Mouse (Mus musculus) retina, embryonic 14.5 days (tissue): ENCODE results near the gene Hoxc8.
A peak's percentile ranks its signal among the peaks of the same experiment; 100 is the strongest.

Experiments
- DNase-seq: peaks from one replicate; pipeline ENCODE4 v3.0.0-alpha.2; 2015; ENCODE audit warnings: low spot score

The Hoxc8 gene

DNA sequence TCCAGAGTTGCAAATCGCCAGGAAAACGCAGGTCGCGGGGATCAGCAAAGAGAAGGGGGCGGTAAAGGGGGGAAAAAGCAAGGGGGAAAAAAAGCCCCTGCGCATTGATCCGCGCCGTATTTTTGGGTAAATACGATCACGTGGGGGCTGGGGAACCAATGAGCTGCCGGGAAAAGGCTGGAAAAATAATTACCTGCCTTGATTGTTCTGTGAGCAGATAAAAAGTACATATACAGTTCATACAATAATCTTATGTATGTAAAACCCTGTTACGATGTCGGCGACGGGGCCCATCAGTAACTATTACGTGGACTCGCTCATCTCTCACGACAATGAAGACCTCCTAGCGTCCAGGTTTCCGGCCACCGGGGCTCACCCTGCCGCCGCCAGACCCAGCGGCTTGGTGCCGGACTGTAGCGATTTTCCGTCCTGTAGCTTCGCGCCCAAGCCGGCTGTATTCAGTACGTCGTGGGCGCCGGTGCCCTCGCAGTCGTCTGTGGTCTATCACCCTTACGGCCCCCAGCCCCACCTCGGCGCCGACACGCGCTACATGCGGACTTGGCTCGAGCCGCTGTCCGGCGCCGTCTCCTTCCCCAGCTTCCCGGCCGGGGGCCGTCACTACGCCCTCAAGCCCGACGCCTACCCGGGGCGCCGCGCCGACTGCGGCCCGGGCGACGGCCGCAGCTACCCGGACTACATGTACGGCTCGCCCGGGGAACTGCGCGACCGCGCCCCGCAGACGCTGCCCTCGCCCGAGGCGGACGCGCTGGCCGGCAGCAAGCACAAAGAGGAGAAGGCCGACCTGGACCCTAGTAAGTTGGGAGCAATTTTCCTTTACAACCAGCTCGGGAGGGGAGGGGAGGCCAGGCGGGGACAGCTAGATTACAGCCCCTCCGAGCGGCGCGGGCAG is 8.8 kb upstream of the Hoxc8 start:
- DNase-seq, result peak; percentile 60

DNA sequence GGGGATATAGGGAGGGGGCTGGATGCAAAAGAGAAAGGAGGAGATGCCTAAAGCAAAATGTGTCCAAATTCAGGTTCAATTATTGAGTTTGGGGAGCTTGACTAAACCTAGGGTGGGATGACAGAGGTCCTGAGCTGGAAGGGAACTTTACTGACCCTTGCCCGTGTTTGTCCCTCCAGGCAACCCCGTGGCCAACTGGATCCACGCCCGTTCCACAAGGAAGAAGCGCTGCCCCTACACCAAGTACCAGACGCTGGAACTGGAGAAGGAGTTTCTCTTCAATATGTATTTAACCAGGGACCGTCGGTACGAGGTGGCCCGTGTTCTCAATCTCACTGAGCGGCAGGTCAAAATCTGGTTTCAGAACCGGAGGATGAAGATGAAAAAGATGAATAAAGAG is 6.7 kb upstream of the Hoxc8 start:
- no peak for DNase-seq

DNA sequence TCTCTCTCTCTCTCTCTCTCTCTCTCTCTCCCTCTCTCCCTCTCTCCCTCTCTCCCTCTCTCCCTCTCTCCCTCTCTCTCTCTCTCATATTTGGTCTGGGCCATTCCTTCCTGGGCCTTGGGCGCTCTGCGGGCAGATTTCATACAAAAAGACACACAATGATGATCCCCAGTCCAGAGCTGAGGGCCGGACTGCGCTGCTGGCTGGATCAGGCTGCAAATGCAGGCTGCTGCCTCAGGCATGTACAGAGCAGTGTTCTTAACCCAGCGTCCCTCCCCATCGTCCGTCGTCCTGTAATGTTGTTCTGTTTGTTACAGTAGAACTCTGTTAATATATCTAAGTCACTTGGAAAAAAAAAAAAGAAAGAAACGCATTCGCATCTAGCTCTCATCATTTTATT is 5.9 kb upstream of the Hoxc8 start:
- DNase-seq, result no peak

DNA sequence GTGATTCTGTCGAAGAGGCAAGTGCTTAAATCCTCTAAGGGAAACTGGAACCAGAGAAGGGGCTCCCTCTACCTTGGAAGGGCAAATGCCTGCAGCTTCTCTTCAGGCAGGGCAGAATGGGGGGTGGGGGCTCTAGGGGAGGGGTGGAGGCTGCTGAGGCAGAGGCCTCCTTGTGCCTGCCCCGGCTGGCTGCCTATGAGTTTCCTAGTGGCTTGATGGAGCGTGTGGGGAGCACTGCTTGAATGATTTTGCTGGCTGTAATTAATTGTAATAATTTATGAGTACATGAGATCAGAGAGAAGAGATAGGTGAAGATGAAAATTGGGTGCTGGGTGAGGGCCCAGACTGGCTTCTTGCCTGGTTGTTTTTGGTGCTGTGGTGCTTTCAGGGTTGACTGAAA is 5.5 kb upstream of the Hoxc8 start:
- DNase-seq, result no peak

DNA sequence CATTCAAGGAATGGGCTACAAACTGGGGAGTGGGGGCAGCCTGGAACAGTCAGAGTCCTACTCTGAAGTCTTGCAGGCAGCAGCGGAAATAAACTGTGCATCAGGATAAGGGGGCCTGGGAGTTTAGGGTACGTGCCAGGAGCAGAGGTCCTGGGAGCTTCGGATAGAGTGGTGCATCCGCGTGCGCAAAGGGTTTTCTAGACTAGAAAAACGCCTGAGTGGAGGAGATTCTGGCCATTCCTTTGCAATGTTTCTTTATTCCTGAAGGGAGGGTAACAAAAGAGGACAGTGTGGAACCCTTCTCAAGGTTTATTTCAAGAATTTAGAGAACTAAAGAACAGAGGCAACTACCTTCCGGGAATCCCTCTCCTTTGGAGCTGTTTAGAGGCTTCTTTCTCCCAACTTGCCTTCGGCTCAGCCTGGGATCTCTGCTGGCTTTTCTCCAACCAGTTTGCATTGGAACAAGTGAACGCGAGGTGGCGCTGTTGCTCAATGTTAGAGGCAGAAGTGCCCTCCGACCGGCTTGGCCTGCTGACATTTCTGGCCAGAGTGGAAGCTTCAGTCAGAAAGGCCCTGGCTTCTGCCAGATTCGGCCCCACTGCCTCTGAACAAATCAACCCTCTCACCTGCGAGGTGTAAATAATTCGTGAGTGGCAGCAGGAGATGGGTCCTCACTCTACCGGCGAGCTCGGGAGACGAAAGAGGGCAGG is 3.1 kb upstream of the Hoxc8 start:
- DNase-seq, result peak; percentile 98

DNA sequence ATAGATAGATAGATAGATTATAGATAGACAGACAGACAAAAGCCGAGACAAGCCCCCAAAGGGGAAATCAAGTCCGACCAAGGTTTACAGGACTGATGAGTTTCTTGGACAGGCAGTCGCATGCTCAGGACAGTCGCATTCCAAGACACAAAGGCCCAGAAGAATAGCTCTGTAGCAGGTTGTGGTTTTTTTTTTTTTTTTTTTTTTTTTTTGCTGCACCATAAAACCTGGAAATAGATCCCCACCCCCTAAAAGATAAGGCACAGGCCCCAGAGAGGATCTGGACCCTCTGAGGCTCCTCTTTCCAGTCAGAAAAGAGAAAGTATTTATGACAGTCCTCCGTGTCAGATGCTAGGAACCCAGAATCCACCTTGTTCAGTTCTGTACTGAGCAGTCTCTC is 2.3 kb upstream of the Hoxc8 start:
- no peak for DNase-seq

DNA sequence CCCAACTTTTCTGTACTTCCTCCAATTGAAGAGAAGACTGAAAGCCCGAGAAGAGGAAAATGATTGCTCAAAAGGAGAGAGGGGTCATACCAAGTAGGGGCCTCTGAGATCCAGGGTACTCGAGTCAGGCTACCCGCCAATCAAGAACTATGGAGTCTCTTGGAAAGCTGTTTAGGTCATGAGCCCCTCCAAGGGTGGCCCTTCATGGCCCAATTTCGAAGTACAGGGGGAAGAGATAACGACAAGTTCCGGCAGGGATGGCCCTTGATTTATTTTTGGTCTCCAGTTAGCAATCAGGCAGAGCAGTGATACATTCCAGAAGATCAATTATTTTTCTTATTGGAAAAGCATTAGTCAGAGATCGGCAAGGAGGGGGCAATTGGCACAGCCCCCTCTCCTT is 1.4 kb downstream of the Hoxc8 start:
- DNase-seq, result no peak

DNA sequence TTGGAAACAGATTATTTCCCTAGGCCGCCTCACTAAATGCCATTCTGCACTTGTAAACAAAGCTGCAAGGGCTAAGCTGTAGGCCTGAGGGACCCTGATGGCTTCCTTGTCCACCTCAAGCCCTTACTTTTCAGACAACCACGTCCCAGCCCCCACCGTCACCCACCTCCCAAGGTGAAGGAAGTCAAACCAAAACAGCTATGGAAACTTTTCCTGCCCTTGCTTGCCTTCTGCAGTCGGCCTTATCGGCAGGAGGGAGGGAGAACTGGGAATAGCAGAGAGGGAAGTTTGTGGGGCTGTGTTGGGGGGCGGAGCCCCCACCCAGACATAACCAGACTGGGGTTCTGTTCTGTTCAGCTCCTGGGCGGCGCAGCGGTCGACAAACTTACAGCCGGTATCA is 1.8 kb downstream of the Hoxc8 start:
- DNase-seq, result no peak

DNA sequence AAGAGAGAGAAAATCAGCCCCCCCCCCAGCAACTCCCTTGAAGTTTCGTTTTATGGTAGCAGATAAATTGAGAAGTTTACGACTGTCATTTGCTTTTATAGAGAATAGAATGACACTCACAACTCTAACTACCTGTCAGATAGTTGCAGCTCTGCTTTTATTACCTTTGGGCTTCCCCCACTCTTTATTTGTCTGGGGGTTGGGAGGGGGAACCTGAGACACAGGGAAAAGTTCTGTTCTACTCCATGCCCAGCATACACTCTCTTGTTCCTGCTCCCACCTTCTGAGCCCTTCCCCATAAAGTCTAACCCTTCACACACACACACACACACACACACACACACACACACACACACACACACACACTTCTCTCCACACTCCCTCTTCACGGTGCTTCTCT is 2.5 kb downstream of the Hoxc8 start:
- no peak for DNase-seq

DNA sequence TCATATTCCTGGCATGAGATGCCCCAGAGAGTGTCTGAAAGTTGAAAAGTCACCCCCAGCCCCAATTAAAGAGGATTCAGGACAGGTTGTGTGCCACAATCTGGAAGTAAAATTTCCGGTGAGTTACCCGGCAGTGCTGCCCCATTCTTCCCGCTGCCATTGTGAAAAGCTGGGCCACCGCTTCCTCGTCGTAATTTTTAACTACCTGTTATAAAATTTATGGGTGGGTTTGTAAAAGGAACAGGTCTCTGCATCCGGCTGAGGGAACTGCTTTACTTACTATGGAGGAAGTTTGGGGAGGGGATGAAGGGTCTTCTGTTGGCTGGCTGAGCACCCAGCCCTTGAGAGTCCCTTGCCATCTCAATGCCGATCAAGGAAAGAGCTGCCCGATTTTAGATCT is 6.1 kb downstream of the Hoxc8 start:
- DNase-seq, result no peak

DNA sequence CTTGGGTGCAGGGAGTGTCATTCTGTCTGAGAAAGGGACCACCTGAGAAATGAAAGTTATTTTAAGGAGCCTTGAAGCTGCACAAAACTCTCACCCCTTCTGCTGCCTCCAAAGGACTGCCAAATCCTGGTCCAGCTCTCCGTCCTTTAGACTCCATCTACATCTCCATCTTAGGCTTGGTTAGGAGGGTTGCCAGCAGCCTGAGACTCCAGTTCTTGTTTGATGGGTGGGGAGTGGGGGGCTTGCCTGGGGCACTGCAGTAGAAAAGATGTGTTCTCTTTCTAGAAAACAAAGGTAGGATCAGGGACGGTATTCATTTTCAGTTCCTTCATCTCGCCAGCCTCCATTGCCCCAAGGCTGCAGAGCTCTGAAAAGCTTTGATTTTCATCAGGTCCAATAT is 7.0 kb downstream of the Hoxc8 start:
- DNase-seq, result no peak

DNA sequence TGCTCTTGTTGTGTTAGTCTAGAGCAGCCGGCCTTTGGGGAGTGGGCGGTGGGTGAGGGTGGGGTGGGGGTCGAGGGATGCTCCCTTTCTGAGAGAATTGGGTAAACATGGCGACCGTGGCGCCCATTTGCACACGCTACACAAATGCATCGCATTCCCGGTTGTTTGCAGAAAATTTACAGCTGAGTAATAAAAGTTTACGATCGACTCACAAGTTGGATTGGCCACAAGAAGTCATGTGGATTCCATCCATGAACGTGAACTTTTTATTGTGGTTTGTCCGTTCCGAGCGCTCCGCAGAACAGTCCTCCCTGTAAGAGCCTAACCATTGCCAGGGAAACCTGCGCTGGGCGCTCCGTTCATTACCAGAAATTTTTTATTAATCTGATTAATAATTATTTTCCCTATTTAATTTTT is 7.5 kb downstream of the Hoxc8 start, which contains the start of gene Hoxc6:
Gene Hoxc6, plus strand, starts transcription at position 319 of the 417 bp plus-strand sequence.
- DNase-seq, result no peak

DNA sequence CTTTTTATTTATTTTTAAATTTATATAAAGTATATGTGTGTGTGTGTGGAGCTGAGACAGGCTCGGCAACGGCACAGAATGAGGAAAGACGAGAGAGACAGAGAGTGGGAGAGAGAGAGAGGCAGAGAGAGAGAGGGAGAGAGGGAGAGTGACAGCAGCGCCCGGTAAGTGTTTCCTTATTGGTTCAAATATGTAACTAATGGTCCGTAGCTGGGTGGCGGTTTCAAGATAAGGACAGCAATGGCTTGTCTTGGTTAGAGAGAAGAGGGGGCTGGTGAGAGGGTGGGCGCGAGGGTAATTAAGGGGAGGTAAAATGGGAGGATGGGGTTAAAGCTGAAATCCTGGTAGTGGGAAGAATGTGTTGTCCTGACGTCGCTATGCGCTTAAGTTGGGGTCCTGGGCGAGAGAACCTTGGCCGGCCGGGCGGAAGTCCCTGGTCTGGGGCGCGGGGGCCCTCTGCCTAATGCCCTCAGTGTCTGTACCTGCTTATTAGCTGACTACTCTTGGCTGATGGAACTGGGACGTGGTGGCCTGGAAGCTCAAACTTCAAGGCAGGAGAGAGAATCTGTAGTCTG is 8.3 kb downstream of the Hoxc8 start:
- DNase-seq, result no peak

DNA sequence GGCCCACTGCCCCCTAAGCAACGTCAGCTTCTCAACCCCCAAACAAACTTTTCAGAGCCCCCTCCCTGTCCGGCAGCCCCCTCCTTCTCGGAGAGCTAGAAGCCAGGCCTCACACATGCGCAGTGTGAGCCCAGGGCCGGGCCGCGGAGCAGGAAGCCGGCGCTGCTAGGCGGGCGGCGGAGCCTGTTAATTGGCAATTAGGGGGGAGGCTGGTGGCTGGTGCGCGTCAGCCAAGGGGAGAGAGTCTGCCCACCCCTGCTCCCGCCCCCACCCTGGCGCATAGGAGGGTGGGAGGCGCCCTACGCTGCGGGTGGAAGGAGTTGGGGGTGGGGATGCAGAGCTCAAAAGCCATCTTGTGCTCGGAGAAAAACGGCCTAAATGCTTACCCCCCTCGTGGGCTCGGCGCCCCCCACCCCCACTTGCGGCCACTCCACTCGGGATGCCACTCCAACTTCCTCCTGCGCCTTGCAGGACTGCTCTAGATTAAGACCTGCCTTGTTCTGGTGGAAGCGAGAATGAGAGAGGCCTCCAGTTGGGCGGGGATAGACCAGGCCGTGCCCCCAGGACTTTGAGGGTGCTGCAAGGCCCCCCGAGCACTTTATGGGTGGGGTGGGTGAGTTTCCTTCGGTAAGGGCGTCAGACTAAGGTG is 8.9 kb downstream of the Hoxc8 start:
- DNase-seq, result peak; percentile 78

DNA sequence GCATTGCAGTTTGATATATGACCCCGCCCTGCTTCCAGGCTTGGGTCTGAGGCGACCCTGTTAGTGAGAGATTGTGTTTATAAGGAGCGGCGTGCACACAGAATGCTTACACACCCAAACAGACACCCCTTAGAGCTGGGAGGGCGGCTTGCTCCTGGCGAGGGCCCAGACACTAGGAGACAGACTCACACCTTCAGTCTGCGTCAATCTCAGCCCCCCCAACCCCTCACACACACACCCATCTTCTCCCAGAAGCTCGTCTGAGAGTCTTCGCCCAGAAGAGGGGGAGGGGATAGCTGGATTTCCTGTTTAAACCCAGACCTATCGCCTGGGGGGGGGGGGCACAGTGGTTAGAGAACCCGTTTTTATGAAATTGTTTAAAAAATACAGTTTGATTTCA is 9.5 kb downstream of the Hoxc8 start:
- no peak for DNase-seq

DNA sequence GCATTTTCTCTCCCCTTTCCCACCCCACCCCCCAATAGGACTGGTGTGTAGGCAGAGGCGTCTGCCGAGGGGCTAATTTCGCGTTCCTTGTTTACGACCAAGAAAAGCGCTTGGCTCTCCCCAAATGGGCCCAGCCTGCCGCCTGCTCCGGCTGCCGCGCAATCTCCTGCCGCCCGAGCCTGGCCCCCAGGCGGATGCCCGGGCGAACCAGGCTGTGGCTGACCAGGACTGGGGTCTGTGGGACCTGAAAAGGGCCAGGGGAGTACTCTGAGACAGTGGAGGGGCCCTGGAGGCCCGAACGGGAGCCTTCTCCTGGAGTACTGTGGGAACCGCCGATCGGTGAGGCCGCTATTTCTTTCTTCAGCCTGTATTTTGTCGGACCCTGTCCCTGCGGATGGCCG is 10.1 kb downstream of the Hoxc8 start:
- no peak for DNase-seq

DNA sequence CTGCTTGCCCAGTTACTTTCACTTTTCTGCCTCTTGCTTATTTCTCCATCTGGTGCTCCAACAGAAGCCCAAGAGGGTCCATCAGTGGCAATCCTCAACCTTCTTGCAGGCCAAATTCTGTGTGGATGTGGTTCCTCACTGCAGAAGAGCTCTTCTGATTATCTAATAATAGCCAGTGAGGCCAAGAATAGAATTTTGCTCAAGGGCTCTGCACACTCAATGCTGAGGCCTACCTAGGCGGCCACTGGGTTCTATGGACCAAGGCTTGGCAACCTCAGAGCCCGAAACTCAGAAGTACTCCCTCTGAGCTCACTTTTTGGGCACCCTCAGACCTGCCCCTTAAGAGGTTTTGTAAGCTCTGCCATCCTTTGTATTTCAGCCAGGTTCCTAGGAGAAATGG is 11.0 kb downstream of the Hoxc8 start:
- no peak for DNase-seq

DNA sequence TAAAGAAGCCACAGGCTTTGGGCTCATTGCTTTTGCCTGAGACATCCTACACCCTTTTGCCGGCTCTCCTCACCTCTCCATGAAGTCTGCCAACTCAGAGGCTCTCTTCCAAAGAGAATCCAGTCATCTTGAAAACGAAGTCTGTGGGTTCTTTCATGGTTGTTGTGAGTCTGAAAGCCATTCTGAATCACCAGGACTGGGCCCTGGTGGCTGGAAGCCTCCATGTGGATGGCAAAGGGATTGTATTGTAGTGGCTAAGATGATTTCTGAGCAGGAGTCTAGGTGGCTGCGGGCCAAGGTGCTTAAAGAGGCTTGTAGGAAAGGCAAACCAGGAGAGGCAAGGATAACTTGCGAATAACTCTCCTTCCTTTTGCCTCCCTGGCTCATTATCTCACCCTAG is 11.7 kb downstream of the Hoxc8 start:
- no peak for DNase-seq

DNA sequence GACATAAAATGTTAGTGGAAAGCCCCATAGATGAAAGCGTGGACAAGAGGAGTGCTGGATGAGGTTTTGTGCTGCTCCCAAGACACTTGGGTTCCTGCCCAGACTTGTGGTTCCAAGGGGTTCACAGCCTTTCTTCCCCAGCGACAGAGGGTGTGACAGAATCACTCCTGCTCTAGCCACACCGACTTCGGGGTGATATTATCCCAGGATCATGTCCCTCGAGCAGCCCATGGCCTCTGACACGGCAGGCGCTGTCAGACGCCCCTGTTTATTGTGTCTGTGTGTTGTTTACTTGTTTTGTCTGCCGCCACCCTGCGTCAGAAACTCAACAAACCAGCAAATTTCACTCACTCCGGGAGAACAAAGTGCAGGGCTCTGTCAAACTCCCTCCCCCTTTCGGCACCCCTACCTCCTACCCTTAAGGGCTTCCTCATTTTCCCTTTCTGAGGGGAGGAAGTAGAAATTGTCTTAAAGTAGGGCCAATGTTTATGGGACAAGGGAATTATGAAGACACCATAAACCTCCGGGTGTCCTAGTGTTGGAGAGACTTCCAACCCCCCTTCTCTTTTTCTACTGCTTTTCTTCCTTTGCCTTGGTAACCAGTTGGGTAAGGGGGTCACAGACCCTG is 12.5 kb downstream of the Hoxc8 start:
- DNase-seq, result no peak

DNA sequence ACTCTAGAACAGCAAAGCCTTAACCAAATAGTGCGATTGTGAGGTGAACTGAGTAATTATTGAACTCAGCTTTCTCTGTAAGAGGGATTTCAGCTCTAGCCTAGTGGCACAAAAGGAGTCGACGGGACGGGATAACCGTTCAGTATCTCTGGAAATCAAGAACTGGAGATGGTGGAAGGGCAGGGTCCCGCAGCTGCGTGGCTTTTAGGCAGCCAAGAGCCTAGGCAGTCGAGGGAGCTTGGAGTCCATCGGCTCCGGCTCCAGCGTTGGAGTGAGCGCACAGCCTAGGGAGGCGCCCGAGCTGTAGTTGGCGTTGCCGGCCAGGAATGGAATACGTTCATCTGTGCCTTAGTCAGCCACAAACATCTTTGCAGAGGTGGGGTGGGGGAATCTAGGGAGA is 14.9 kb downstream of the Hoxc8 start:
- no peak for DNase-seq

DNA sequence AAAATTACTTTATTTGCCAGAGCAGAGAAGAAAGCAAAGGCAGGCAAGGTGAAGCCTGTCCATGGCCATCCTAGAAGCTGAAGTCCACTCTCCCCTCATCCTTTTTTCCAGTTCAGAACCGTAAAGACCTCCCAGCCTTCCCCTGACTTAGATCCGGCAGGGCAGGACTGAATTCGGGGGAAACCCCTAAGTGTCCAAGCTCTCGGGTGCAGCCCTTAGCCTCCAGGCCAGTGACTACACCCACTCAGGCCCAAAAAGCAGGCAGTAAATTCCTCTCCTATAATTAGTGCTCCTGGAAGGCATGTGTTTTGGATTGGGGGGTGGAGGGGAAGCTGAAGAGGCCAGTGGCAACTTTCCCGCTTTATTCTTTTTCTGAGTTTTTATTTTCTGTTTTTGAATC is 15.4 kb downstream of the Hoxc8 start:
- no peak for DNase-seq

DNA sequence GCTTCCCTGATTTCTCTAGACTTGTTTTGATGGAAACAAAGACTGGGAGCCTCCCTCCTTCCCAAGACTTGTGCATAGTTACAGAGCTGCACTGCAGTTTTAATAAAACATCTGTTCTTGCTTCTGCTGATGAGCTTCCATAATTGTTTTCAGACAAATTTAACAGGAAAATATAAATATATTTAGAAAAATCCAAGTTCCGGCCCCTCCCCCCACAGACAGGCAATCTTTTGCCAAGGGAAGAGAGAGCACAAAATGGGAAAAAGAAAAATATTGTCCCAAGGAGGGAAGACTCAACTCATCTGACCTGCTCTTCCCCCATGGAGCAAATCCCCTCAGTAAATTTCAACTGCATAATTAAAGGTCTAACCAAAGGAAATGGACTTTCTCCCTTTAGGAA is 15.9 kb downstream of the Hoxc8 start:
- DNase-seq, result no peak
